Mouse (Mus musculus) lung, embryonic 16.5 days (tissue): ENCODE results near the gene Ctsc. TPM values are rescaled to one million over a fixed set of nuclear protein-coding genes. Genes with fewer than 3 reads are reported as not detected.
"Not testable (repeated sequence)": the region's sequence is repeated elsewhere in the genome, so short reads cannot be mapped to it uniquely, and the experiment has no call there.

Experiments
- ATAC-seq: fragments of 200-750 bp; cut with Nextera tagmentation; 2 replicates; pipeline ENCODE4 v1.8.0; 2017; ENCODE audit warnings: low read depth, mild to moderate bottlenecking, moderate library complexity
- H3K27ac ChIP-seq: fragments of 300-500 bp; sonication (generic); 2 replicates; pipeline ENCODE4 v1.5.1; 2014; ENCODE audit warnings: mild to moderate bottlenecking, control low read depth, low read length
- H3K27me3 ChIP-seq: fragments of 300-500 bp; sonication (generic); 2 replicates; pipeline ENCODE4 v1.6.1; 2014; ENCODE audit warnings: low read depth, low read length, mixed read lengths; ENCODE audit not compliant: control insufficient read depth, insufficient read depth
- H3K36me3 ChIP-seq: fragments of 300-500 bp; sonication (generic); 2 replicates; pipeline ENCODE4 v1.6.1; 2014; ENCODE audit warnings: low read length; ENCODE audit not compliant: control insufficient read depth, insufficient read depth
- H3K4me1 ChIP-seq: fragments of 300-500 bp; sonication (generic); replicated peaks from 2 replicates; pipeline ENCODE4 v1.6.1; 2014; ENCODE audit warnings: low read length, mixed read lengths; ENCODE audit not compliant: control insufficient read depth, insufficient read depth
- H3K4me2 ChIP-seq: fragments of 300-500 bp; sonication (generic); 2 replicates; pipeline ENCODE4 v1.6.1; 2014; ENCODE audit warnings: low read depth, low read length, control low read depth
- H3K4me3 ChIP-seq: fragments of 300-500 bp; sonication (generic); 2 replicates; pipeline ENCODE4 v1.5.1; 2014; ENCODE audit warnings: mild to moderate bottlenecking, low read length, control low read depth
- H3K9ac ChIP-seq: fragments of 300-500 bp; sonication (generic); 2 replicates; pipeline ENCODE4 v1.6.1; 2014; ENCODE audit warnings: low read length, control low read depth
- H3K9me3 ChIP-seq: fragments of 300-500 bp; sonication (generic); 2 replicates; pipeline ENCODE4 v1.6.1; 2016; ENCODE audit warnings: low read length; ENCODE audit not compliant: control insufficient read depth
- WGBS: fragments of 180-500 bp; shearing (Covaris S2); extraction: QIAGEN DNeasy Blood & Tissue Kit; methylation state at CpG from one replicate; pipeline ENCODE4 v1.1.7; 2014; 5-methylcytosine and 5-hydroxymethylcytosine counted together
- polyA plus RNA-seq: library from polyadenylated mRNA; unstranded; fragments of >200 nt; fragmentation: Nextera tagmentation; extraction: Ambion mirVana; gene quantifications from 2 replicates; pipeline ENCODE4 v1.2.1, GENCODE M21; 2015

The Ctsc gene
- 181 and 210 TPM in 2 replicates for polyA plus RNA-seq

DNA sequence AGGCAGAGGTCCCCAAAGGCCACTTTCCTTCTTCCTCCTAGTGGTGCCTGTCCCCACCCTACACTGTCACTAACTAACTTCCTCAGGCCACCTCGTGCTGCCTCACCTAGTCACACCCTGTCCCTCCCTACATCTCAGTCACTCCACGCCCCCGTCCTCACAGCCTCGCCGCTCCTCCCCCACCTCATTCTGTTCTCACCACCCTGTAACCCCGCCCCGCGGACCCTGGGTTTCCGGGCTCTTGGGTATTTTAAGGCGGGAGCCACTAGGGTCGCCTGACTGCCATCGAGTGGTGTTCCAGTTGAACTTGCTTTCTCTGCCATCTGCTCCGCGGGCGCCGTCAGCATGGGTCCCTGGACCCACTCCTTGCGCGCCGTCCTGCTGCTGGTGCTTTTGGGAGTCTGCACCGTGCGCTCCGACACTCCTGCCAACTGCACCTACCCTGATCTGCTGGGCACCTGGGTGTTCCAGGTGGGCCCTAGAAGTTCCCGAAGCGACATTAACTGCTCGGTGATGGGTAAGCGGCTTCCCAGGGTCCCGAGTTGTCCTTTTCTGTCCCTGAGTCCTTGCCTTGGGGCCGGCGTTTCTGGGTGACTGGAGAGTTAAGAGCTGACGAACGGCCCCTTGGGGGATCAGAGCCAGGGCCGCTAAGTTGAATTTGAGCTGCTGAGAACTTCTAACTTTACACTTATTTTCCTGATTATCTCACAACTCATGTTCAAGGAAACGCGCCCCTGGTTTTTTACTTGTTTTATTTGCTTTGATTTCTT, at the start of gene Ctsc:
TSS of gene Ctsc (plus strand) at position 228 of the 770 bp plus-strand sequence.
- peak within 1 kb of the TSS; percentile 79 for H3K4me3 ChIP-seq
- H3K9ac ChIP-seq: peak within 1 kb of the TSS; percentile 88
- peaks cover 8% of the 10 kb centered on the region for H3K4me1 ChIP-seq
- WGBS: under 1% methylated on average over 34 of the region's 34 CpGs
- H3K27ac ChIP-seq: peak within 1 kb of the TSS; percentile 95
- peaks cover 11% of the 10 kb centered on the region; the same call in 1 of the 2 replicates for H3K36me3 ChIP-seq
- peak; percentile 96 for ATAC-seq
- no peaks in the 10 kb centered on the region for H3K27me3 ChIP-seq
- no peaks in the 10 kb centered on the region for H3K9me3 ChIP-seq
- peak within 1 kb of the TSS; percentile 91 for H3K4me2 ChIP-seq

DNA sequence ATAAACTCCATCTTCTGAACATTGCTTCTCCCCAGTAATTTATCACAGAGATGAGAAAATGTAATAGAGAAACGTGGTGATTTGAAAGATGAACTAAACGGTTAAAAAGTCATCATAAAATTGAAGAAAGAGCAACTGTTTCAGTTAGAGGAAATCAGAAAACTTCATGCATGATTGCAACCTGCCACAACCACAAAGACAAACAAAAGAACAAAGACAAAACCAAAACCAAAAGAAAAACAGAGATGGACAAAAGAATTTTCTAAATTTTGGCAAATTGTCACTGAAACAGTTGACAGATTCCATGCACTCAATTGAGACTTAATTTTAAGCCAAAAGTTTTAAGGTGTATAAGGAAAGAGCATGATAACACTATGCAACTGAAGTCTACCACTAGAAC, 48.8 kb upstream of the Ctsc start:
- Histone ChIP-seq H3K9ac (no peak overlapping the region), H3K27ac (no peak overlapping the region), H3K27me3 (no peaks in the 10 kb centered on the region), H3K4me3 (no peak overlapping the region), H3K4me2 (no peak overlapping the region), H3K36me3 (no peaks in the 10 kb centered on the region), H3K4me1 (0 out of 2 replicates have a peak, but pooled peaks cover 3% of the 10 kb centered on the region), H3K9me3 (no peaks in the 10 kb centered on the region)
- no peak for ATAC-seq
- WGBS: 56% methylated on average over 2 of the region's 2 CpGs

DNA sequence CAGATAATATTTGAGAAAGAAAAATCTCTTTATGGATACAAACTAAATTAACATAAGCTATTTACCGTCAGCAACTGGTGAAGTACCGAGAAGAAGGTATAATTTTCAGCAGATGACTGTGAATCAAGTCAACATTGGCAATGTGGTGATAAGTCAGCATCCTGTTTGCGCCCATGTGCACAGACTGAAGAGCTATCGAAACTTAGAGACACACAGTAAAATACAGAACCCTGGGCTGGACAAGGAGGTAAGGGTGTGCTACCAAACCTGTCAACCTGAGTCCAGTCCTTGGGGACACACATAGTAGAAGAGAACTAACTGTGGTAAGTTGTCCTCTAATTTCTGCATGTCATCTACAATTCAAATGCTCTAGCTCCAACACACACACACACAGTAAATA, 47.8 kb upstream of the Ctsc start:
- H3K4me2 ChIP-seq: no peak overlapping the region
- no peaks in the 10 kb centered on the region for H3K27me3 ChIP-seq
- H3K36me3 ChIP-seq: no peaks in the 10 kb centered on the region
- no peak for ATAC-seq
- WGBS: 86% methylated on average over 4 of the region's 4 CpGs
- H3K27ac ChIP-seq: no peak overlapping the region
- H3K9ac ChIP-seq: no peak overlapping the region
- 0 out of 2 replicates have a peak, but pooled peaks cover 3% of the 10 kb centered on the region for H3K4me1 ChIP-seq
- no peak overlapping the region for H3K4me3 ChIP-seq
- H3K9me3 ChIP-seq: no peaks in the 10 kb centered on the region

- no peak overlapping the region for H3K9ac ChIP-seq
- H3K4me1 ChIP-seq: 0 out of 2 replicates have a peak, but pooled peaks cover 3% of the 10 kb centered on the region
- H3K9me3 ChIP-seq: no peaks in the 10 kb centered on the region
- H3K27ac ChIP-seq: no peak overlapping the region
- no peak overlapping the region for H3K4me2 ChIP-seq
- no peaks in the 10 kb centered on the region for H3K27me3 ChIP-seq
- H3K4me3 ChIP-seq: no peak overlapping the region
- ATAC-seq: no peak
- WGBS: 83% methylated on average over 7 of the region's 7 CpGs
- no peaks in the 10 kb centered on the region for H3K36me3 ChIP-seq
Observed at GRCm38 (mm10) chr7:88230756-88231522, 46.9 kb upstream of the Ctsc start.

DNA sequence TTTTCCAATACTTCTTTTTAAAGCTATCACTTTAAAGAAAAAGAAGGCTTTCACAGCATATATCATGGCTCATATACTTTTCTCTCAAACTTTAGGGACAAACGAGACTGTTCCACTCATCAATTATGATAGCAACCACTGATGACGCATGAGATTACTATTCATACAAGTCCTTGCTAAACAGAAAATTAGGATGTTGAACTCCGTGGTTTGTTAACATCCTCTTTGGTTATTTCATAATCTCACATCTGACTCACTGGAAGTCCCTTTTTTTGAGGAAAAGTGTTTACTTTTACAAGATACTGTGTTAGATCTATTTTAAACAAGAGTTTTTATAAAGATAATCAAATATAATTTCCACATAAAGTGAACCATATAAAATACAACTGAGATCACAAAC, 34.8 kb upstream of the Ctsc start:
- Histone ChIP-seq H3K27ac (no peak overlapping the region), H3K4me1 (no peaks in the 10 kb centered on the region), H3K36me3 (no peaks in the 10 kb centered on the region), H3K9ac (no peak overlapping the region), H3K4me2 (no peak overlapping the region), H3K4me3 (no peak overlapping the region), H3K9me3 (no peaks in the 10 kb centered on the region), H3K27me3 (no peaks in the 10 kb centered on the region)
- ATAC-seq: no peak
- WGBS: 38% methylated on average over 3 of the region's 3 CpGs

DNA sequence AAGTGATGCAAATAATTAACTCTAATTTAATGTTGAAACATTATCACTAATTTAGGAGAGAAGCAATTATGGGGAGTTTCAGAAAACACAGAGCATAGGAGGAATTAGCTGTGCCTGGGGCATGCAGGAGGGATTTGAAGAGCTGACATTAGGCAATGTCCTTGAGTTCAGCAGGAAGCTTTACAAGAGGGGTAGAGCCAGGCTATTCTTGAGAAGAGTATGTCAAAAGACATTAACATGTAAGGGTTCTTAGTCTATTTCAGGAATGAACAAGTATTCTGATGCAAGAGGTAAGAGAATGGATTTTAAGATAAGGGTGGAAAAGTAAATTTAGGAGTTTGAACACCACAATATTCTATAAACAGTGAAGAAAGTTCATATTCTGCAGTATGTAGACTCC, 33.4 kb upstream of the Ctsc start:
- Histone ChIP-seq H3K9me3 (no peaks in the 10 kb centered on the region), H3K4me3 (no peak overlapping the region), H3K9ac (no peak overlapping the region), H3K27me3 (no peaks in the 10 kb centered on the region), H3K36me3 (no peaks in the 10 kb centered on the region), H3K27ac (no peak overlapping the region), H3K4me2 (no peak overlapping the region), H3K4me1 (no peaks in the 10 kb centered on the region)
- ATAC-seq: peak; percentile 75

GRCm38 (mm10) chr7:88250380-88250779, 27.5 kb upstream of the Ctsc start:
- WGBS: 96% methylated on average over 2 of the region's 2 CpGs
- not testable (repeated sequence) for H3K4me3 ChIP-seq, H3K4me1 ChIP-seq, H3K9ac ChIP-seq, H3K4me2 ChIP-seq, H3K9me3 ChIP-seq, H3K27me3 ChIP-seq, H3K27ac ChIP-seq, H3K36me3 ChIP-seq, ATAC-seq

GRCm38 (mm10) chr7:88251535-88251934, 26.4 kb upstream of the Ctsc start:
- WGBS: 56% methylated on average over 1 of the region's 1 CpGs
- H3K9me3 ChIP-seq: no peaks in the 10 kb centered on the region
- H3K27ac ChIP-seq: no peak overlapping the region
- no peaks in the 10 kb centered on the region for H3K4me1 ChIP-seq
- H3K27me3 ChIP-seq: no peaks in the 10 kb centered on the region
- no peaks in the 10 kb centered on the region for H3K36me3 ChIP-seq
- no peak overlapping the region for H3K4me3 ChIP-seq
- H3K9ac ChIP-seq: no peak overlapping the region
- ATAC-seq: no peak
- no peak overlapping the region for H3K4me2 ChIP-seq

GRCm38 (mm10) chr7:88252129-88252528, 25.8 kb upstream of the Ctsc start:
- no peaks in the 10 kb centered on the region for H3K36me3 ChIP-seq

More at GRCm38 (mm10) chr7:88252129-88252528, 25.8 kb upstream of the Ctsc start:
- no peaks in the 10 kb centered on the region for H3K9me3 ChIP-seq
- no peaks in the 10 kb centered on the region for H3K27me3 ChIP-seq
- no peaks in the 10 kb centered on the region for H3K4me1 ChIP-seq
- no peak for ATAC-seq
- H3K4me2 ChIP-seq: no peak overlapping the region
- no peak overlapping the region for H3K4me3 ChIP-seq
- no peak overlapping the region for H3K27ac ChIP-seq
- H3K9ac ChIP-seq: no peak overlapping the region
